Mouse (Mus musculus) ES-E14 (cell line): ENCODE data around the gene Myadml2. TPM values are rescaled to one million over a fixed set of nuclear protein-coding genes. Genes with fewer than 3 reads are reported as not detected.

Source experiments
- DNase-seq: peaks from one replicate; pipeline ENCODE4 v3.0.0-alpha.2; 2013; ENCODE audit warnings: low read depth, low spot score
- H3K27ac ChIP-seq: 2 replicates; pipeline ENCODE4 v1.5.1; 2012; ENCODE audit warnings: low read depth, mild to moderate bottlenecking, low read length, moderate library complexity, mixed read lengths; ENCODE audit not compliant: poor library complexity, insufficient read depth, severe bottlenecking
- H3K36me3 ChIP-seq: 2 replicates; pipeline ENCODE4 v1.6.1; 2012; ENCODE audit warnings: mild to moderate bottlenecking, low read length, moderate library complexity, mixed read lengths; ENCODE audit not compliant: control insufficient read depth, poor library complexity, insufficient read depth, severe bottlenecking
- H3K4me1 ChIP-seq, 2 experiments: fragments of 150-350 bp in 1 of 2; sonication (generic) in 1 of 2; 2 replicates each; pipeline ENCODE4 v1.6.1; 2012; ENCODE audit warnings: low read length in 2 of 2, mild to moderate bottlenecking in 1 of 2, mixed read lengths in 1 of 2; ENCODE audit not compliant: control insufficient read depth in 2 of 2, insufficient read depth in 2 of 2, poor library complexity in 1 of 2
- H3K4me3 ChIP-seq, 2 experiments: fragments of 150-350 bp in 1 of 2; sonication (generic) in 1 of 2; 2 replicates each; pipeline ENCODE4 v1.5.1; 2012; ENCODE audit warnings: low read length in 2 of 2, low read depth in 1 of 2, mild to moderate bottlenecking in 1 of 2, mixed read lengths in 1 of 2; ENCODE audit not compliant: insufficient read depth in 1 of 2, poor library complexity in 1 of 2, severe bottlenecking in 1 of 2
- H3K9ac ChIP-seq: 2 replicates; pipeline ENCODE4 v1.6.1; 2012; ENCODE audit warnings: low read depth, mild to moderate bottlenecking, low read length, mixed read lengths; ENCODE audit not compliant: poor library complexity, insufficient read depth, severe bottlenecking
- H3K9me3 ChIP-seq: fragments of 150-350 bp; sonication (generic); 2 replicates; pipeline ENCODE4 v1.6.1; 2012; ENCODE audit warnings: low read depth, mild to moderate bottlenecking, low read length; ENCODE audit not compliant: control insufficient read depth, insufficient read depth
- CHD2 ChIP-seq: IDR thresholded peaks from 2 replicates; pipeline ENCODE4 v1.6.1; 2014; ENCODE audit warnings: mild to moderate bottlenecking, low read depth, low read length, inconsistent platforms
- HCFC1 ChIP-seq: IDR thresholded peaks from 2 replicates; pipeline ENCODE4 v1.6.1; 2012; ENCODE audit warnings: low read length, inconsistent platforms, borderline replicate concordance; ENCODE audit not compliant: insufficient read depth
- MAFK ChIP-seq: IDR thresholded peaks from 2 replicates; pipeline ENCODE4 v1.6.1; 2014; ENCODE audit warnings: mild to moderate bottlenecking, low read depth, low read length, inconsistent platforms; ENCODE audit not compliant: insufficient read depth
- ZC3H11A ChIP-seq: IDR thresholded peaks from 2 replicates; pipeline ENCODE4 v1.6.1; 2012; ENCODE audit warnings: low read depth, mild to moderate bottlenecking, inconsistent platforms, low read length, borderline replicate concordance
- ZNF384 ChIP-seq: IDR thresholded peaks from 2 replicates; pipeline ENCODE4 v1.6.1; 2012; ENCODE audit warnings: low read depth, low read length, inconsistent platforms
- in situ Hi-C, 2 experiments: fragments of 600-800 bp; cut with MboI; formaldehyde crosslinking; loops; one replicate each; pipeline ENCODE4 v1.15.1; 2025; ENCODE audit warnings: low sequenced_read_pairs in 2 of 2, inconsistent platforms in 1 of 2; ENCODE audit not compliant: unreplicated experiment in 2 of 2
- total RNA-seq: library from RNA; depleted of rRNA; stranded (reverse); fragments of 300-350 nt; gene quantifications from 2 replicates; pipeline ENCODE4 v1.2.3, GENCODE M21; 2012; rRNA removed

The Myadml2 gene
- total RNA-seq: 0.63 TPM in 1 of 2 replicates, not detected in the other

- Histone ChIP-seq H3K27ac (no peak within 1 kb of the TSS), H3K9me3 (no peaks in the 10 kb centered on the region), H3K4me1 (peaks cover 0 to 10% of the 10 kb centered on the region in 2 experiments; a peak in 1 of 4 replicates), H3K9ac (0 out of 2 replicates have a peak within 1 kb of the TSS, but pooled peaks have one; percentile 35), H3K4me3 (peak within 1 kb of the TSS; percentile 51), H3K36me3 (no peaks in the 10 kb centered on the region)
- TF ChIP-seq HCFC1: no peak
- DNase-seq: no peak
- in situ Hi-C loops: no loop called here
Measured at GRCm38 (mm10) chr11:120648001-120648476, at the start of gene Myadml2. Myadml2 (minus strand) TSS chr11:120648158.

- H3K9ac ChIP-seq: no peak overlapping the region
- H3K27ac ChIP-seq: no peak overlapping the region
- peaks cover 50% of the 10 kb centered on the region for H3K36me3 ChIP-seq
- H3K4me1 ChIP-seq: peaks cover 0 to 14% of the 10 kb centered on the region in 2 experiments; a peak in 3 of 4 replicates
- no peak overlapping the region for H3K4me3 ChIP-seq
- TF ChIP-seq ZNF384: no peak
- TF ChIP-seq HCFC1: no peak
- TF ChIP-seq CHD2: no peak
- no peak for TF ChIP-seq MAFK
- in situ Hi-C loops: no loop called here
- no peak for DNase-seq
- no peaks in the 10 kb centered on the region for H3K9me3 ChIP-seq
Measured at GRCm38 (mm10) chr11:120697741-120698140, 49.8 kb upstream of the Myadml2 start.

- Histone ChIP-seq H3K4me1 (peaks cover 0 to 14% of the 10 kb centered on the region in 2 experiments; a peak in 3 of 4 replicates), H3K36me3 (peaks cover 44% of the 10 kb centered on the region), H3K9ac (no peak overlapping the region), H3K9me3 (no peaks in the 10 kb centered on the region), H3K27ac (no peak overlapping the region), H3K4me3 (no peak overlapping the region)
- TF ChIP-seq ZNF384: no peak
- no peak for TF ChIP-seq ZC3H11A
- TF ChIP-seq HCFC1: no peak
- TF ChIP-seq CHD2: no peak
- no peak for TF ChIP-seq MAFK
- in situ Hi-C loops: no loop called here
- no peak for DNase-seq
Measured at GRCm38 (mm10) chr11:120696568-120696967, 48.6 kb upstream of the Myadml2 start.

GRCm38 (mm10) chr11:120695641-120696040 is 47.7 kb upstream of the Myadml2 start:
- Histone ChIP-seq H3K27ac (no peak overlapping the region), H3K4me3 (no peak overlapping the region), H3K9ac (no peak overlapping the region), H3K4me1 (peaks cover 0 to 14% of the 10 kb centered on the region in 2 experiments; a peak in 3 of 4 replicates), H3K9me3 (no peaks in the 10 kb centered on the region), H3K36me3 (peaks cover 35% of the 10 kb centered on the region)
- DNase-seq: no peak
- in situ Hi-C loops: no loop called here
- TF ChIP-seq CHD2: no peak
- no peak for TF ChIP-seq ZC3H11A

GRCm38 (mm10) chr11:120695184-120695583 is 47.2 kb upstream of the Myadml2 start:
- Histone ChIP-seq H3K4me3 (no peak overlapping the region), H3K36me3 (peaks cover 33% of the 10 kb centered on the region), H3K9ac (no peak overlapping the region), H3K27ac (no peak overlapping the region), H3K4me1 (peaks cover 0 to 14% of the 10 kb centered on the region in 2 experiments; a peak in 3 of 4 replicates), H3K9me3 (no peaks in the 10 kb centered on the region)
- TF ChIP-seq CHD2: no peak
- no peak for TF ChIP-seq HCFC1
- TF ChIP-seq ZNF384: no peak
- no peak for TF ChIP-seq MAFK
- TF ChIP-seq ZC3H11A: no peak
- no peak for DNase-seq
- in situ Hi-C loops: no loop called here
